Mouse (Mus musculus) small intestine, adult 2 months (tissue): ENCODE data around the gene Suv39h1. TPM values are rescaled to one million over a fixed set of nuclear protein-coding genes. Genes with fewer than 3 reads are reported as not detected.
"Not testable (repeated sequence)": the region's sequence is repeated elsewhere in the genome, so short reads cannot be mapped to it uniquely, and the experiment has no call there.

Experiments
- H3K27ac ChIP-seq: fragments of 200-500 bp; 2 replicates; pipeline ENCODE4 v1.5.1; 2012; ENCODE audit warnings: low read depth, low read length, control low read depth, inconsistent platforms; ENCODE audit not compliant: insufficient read depth
- H3K27me3 ChIP-seq: fragments of 200-500 bp; 2 replicates; pipeline ENCODE4 v1.6.1; 2012; ENCODE audit warnings: mild to moderate bottlenecking, moderate library complexity, low read length, inconsistent platforms; ENCODE audit not compliant: control insufficient read depth, insufficient read depth
- H3K36me3 ChIP-seq: fragments of 200-500 bp; 2 replicates; pipeline ENCODE4 v1.6.1; 2012; ENCODE audit warnings: mild to moderate bottlenecking, low read length, control low read depth, inconsistent platforms; ENCODE audit not compliant: control insufficient read depth, insufficient read depth
- H3K4me1 ChIP-seq: fragments of 200-500 bp; 2 replicates; pipeline ENCODE4 v1.6.1; 2012; ENCODE audit warnings: low read length, inconsistent platforms, mixed read lengths; ENCODE audit not compliant: control insufficient read depth, insufficient read depth, insufficient read length
- H3K4me3 ChIP-seq: fragments of 200-500 bp; 2 replicates; pipeline ENCODE4 v1.5.1; 2012; ENCODE audit warnings: low read depth, mild to moderate bottlenecking, control low read depth, inconsistent platforms, low read length, moderate library complexity
- CTCF ChIP-seq: fragments of 200-500 bp; IDR thresholded peaks from 2 replicates; pipeline ENCODE4 v1.5.1; 2012; ENCODE audit warnings: low read depth, mild to moderate bottlenecking, control low read depth, inconsistent platforms, low read length, moderate library complexity, mixed read lengths; ENCODE audit not compliant: insufficient replicate concordance, insufficient read length; ENCODE audit errors: extremely low read depth
- POLR2A ChIP-seq: fragments of 200-500 bp; IDR thresholded peaks from 2 replicates; pipeline ENCODE4 v1.6.1; 2012; ENCODE audit warnings: low read depth, mild to moderate bottlenecking, control low read depth, inconsistent platforms, low read length, moderate library complexity
- WGBS: fragments of 180-500 bp; shearing (Covaris S2); methylation state at CpG from one replicate; pipeline ENCODE4 v1.1.7; 2018; 5-methylcytosine and 5-hydroxymethylcytosine counted together
- polyA plus RNA-seq: library from polyadenylated mRNA; depleted of rRNA; stranded (reverse); fragments of >200 nt; gene quantifications from 2 replicates; pipeline ENCODE4 v1.2.3, GENCODE M21; 2012

Gene Suv39h1
- polyA plus RNA-seq, 1 experiment, result 9.2 TPM

DNA sequence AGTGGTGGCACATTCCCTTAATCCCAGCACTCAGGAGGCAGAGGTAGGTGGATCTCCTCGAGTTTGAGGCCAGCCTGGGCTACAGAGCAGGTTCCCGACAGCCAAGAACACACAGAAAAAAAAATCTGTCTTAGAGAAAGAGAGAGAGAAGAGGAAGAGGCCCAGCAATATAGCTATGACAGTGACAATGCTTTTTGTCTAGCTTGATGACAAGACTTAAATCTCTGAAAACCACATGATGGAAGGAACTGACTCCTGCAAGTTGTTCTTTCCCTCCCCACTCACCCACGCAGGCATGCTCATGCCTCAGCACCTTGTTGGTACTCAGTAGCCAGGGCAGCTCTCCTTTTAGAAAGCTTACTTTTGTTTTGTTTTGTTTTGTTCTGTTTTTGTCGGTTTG, 24.9 kb upstream of the Suv39h1 start:
- no peaks in the 10 kb centered on the region for H3K27me3 ChIP-seq
- TF ChIP-seq CTCF, result no peak
- no peak for TF ChIP-seq POLR2A
- 19% methylated on average over 4 of the region's 4 CpGs for WGBS
- peaks cover 2% of the 10 kb centered on the region; the same call in 1 of the 2 replicates for H3K4me1 ChIP-seq
- H3K36me3 ChIP-seq, result no peaks in the 10 kb centered on the region
- no peak overlapping the region for H3K4me3 ChIP-seq
- H3K27ac ChIP-seq, result peak overlapping the region; percentile 53

DNA sequence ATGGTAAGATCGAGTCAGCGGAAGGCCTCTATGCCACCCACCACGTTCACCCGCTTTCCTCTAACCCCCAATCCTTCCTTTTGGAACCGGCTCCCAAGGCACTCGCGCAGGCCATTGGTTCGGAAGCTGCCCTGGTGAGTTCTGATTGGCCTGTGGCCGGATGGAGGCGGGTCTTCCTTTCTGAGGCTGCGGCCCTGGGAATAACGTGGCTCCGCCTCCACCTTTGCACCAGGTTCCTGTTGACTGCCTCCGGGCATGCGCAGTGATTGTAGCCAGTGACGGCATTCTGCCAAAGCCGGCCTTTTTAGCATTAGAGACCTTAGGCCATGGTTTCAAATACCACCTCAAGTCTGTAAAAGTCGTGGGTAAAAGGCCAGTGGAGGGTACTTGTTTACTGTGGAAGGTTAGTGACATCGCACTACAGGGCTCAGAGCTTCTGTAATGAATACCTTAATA, 22.3 kb upstream of the Suv39h1 start:
- 13% methylated on average over 19 of the region's 19 CpGs for WGBS
- H3K36me3 ChIP-seq, result no peaks in the 10 kb centered on the region
- H3K4me1 ChIP-seq, result peaks cover 2% of the 10 kb centered on the region; the same call in 1 of the 2 replicates
- TF ChIP-seq POLR2A (no peak), CTCF (no peak)
- no peaks in the 10 kb centered on the region for H3K27me3 ChIP-seq
- H3K4me3 ChIP-seq, result peak overlapping the region; percentile 54
- peak overlapping the region; percentile 83 for H3K27ac ChIP-seq

DNA sequence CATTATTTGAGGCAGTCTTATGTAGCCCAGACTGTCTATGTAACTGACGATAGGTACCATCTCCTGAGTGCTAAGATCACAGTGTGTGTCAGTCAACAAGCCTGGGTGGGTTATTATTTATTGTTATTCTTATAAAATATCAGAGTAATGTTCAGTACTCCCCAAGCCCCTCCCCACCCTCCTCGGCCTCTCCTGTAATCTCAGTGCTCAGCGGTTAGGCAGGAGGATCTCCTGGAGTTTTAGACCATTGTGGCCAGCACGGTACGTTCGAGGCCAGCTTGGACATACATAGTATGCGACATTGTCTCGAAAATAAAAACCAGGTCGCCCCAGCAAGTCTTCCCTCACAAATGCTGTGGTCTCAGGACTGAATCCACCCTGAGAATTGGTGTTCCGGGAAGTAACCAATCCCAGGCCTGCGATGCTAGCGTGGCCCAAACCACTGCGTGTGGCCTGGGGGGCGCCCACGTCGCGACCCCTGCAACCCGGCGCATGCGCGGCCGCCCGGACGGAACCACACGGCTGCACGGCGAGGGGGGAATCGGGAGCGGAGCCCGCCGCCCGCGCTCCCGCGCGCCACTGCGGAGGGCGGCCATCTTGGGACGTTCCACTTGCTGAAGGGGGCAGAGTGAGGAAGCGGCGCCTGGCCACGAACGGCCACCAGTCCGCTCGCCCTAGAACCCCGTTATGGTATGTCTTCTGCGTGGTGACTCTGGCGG, 21.7 kb upstream of the Suv39h1 start:
- H3K36me3 ChIP-seq, H3K27me3 ChIP-seq, H3K4me1 ChIP-seq: not testable (repeated sequence)
- WGBS, result 6% methylated on average over 29 of the region's 48 CpGs
- peak overlapping the region; percentile 54 for H3K4me3 ChIP-seq
- H3K27ac ChIP-seq, result peak overlapping the region; percentile 83

DNA sequence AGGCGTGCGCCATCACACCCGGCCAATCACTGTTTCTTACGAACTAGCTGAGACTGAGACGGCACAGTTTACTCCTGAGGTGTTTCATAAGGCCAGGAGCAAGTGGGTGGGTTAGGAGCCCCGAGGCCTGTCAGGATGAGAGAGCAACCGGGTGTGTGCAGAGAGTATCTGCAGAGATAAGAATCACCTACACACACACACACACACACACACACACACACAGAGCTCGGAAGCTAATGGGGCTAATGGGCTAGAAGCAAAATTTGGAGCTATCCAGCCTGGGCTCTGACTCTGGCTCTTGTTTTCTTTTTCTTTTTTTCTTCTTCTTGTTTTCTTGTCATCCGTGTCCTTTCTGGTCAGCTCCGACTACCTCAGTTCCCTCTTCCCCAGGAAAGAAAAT, 21.0 kb upstream of the Suv39h1 start:
- Histone ChIP-seq H3K36me3 (no peaks in the 10 kb centered on the region), H3K4me3 (no peak overlapping the region), H3K27me3 (no peaks in the 10 kb centered on the region), H3K27ac (no peak overlapping the region), H3K4me1 (peaks cover 2% of the 10 kb centered on the region; the same call in 1 of the 2 replicates)
- 66% methylated on average over 10 of the region's 10 CpGs for WGBS
- no peak for TF ChIP-seq CTCF
- TF ChIP-seq POLR2A, result no peak

DNA sequence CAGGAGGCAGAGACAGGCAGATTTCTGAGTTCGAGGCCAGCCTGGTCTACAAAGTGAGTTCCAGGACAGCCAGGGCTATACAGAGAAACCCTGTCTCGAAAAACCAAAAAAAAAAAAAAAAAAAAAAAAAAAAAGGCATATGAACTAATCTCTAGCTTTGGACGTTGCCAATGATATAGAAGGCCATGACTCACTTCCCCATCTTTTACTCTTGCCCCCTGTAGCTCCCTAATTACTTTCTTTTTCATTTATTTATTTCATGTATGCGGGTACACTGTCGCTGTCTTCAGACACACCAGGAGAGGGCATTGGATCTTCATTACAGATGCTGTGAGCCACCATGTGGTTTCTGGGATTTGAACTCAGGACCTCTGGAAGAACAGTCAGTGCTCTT, 16.4 kb upstream of the Suv39h1 start:
- 72% methylated on average over 5 of the region's 5 CpGs for WGBS
- H3K27ac ChIP-seq, H3K4me3 ChIP-seq, H3K4me1 ChIP-seq, H3K36me3 ChIP-seq, H3K27me3 ChIP-seq: not testable (repeated sequence)

DNA sequence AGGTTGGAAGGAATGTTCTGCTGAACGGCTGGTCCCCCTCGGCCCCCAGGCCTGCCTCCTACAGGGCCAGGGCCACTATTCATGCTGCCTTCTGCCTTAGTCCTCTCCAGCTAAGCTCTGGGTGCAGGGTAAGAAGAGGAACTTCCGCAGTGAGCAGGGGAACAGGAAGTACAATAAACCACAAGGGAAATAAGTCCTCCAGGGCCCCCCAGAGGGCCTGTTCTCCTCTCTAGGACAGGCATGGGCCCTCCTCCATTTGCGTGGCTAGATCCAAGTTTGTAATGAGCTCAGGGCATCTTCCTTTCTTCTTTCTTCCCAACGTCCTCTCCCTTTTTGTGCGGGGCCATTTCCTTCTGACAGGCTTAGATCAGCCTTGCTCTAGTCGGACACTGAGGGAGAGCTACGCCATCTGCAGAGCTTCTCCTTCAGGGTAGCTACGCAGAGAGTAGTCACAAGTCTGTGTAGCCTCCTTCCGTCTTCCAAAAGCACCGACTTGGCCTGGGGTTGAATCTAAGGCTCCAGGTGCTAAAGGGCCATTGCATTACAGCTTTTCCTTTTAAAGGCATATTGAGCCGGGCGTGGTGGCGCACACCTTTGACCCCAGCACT, 15.9 kb upstream of the Suv39h1 start, which contains the start of gene Was:
Was (minus strand) TSS at position 153 of the 608 bp plus-strand sequence.
- no peaks in the 10 kb centered on the region for H3K4me1 ChIP-seq
- TF ChIP-seq CTCF (no peak), POLR2A (no peak)
- H3K27me3 ChIP-seq, result no peaks in the 10 kb centered on the region
- H3K4me3 ChIP-seq, result peak within 1 kb of the TSS; percentile 64
- H3K27ac ChIP-seq, result peak within 1 kb of the TSS; percentile 65; the same call in 1 of the 2 replicates
- no peaks in the 10 kb centered on the region for H3K36me3 ChIP-seq
- WGBS, result 81% methylated on average over 14 of the region's 14 CpGs

DNA sequence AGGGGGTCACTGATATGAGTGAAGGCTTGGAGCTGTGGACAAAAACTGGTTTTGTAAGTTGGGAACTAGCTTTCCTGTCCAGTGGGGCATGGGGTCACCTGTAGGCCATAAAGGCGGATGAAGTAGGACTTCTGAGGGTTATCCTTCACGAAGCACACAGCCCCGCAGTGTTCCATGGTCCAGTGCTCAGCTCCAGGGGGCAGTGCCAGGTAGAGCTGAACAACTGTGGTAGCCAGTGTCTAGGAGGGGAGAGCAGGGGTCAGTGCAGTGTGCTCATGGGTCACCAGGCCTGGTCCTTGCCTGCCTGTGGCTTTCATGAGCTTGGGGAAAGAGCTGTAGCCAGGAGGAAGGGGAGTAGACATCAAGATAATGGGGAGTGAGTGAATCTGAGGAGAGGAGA, 15.2 kb upstream of the Suv39h1 start:
- TF ChIP-seq POLR2A (no peak), CTCF (no peak)
- peak overlapping the region; percentile 64 for H3K4me3 ChIP-seq
- WGBS, result 77% methylated on average over 3 of the region's 3 CpGs
- H3K36me3 ChIP-seq, result no peaks in the 10 kb centered on the region
- H3K27me3 ChIP-seq, result no peaks in the 10 kb centered on the region
- H3K27ac ChIP-seq, result no peak overlapping the region
- H3K4me1 ChIP-seq, result no peaks in the 10 kb centered on the region

DNA sequence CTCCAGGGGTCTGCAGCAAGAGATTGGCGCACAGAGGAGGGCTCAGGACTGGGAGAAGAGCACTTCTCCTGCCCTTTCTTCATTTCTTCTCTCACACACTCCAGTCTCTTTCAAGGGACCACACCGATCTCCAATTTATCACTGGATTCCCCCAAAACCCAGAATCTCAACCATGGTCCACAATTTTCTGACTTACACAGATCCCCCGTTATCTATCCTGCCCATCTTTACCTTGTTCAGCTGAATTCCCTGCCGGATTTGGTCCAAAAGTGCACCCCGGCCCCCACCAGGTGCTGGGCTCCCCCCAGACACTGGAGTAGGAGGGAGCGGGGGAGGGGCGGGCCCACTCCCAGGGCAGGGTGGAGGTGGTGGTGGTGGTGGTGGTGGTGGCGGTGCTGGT, 11.1 kb upstream of the Suv39h1 start:
- Histone ChIP-seq H3K36me3 (no peaks in the 10 kb centered on the region), H3K4me3 (no peak overlapping the region), H3K27me3 (no peaks in the 10 kb centered on the region), H3K27ac (no peak overlapping the region), H3K4me1 (no peaks in the 10 kb centered on the region)
- TF ChIP-seq POLR2A (no peak), CTCF (no peak)
- 87% methylated on average over 7 of the region's 8 CpGs for WGBS
